Mouse (Mus musculus) embryo, embryonic 9.5 days (tissue): ENCODE measurements around the gene Mpp3.
"Not testable (repeated sequence)": the region's sequence is repeated elsewhere in the genome, so short reads cannot be mapped to it uniquely, and the experiment has no call there.

Experiments used
- DNase-seq: peaks from one replicate; pipeline ENCODE4 v3.0.0-alpha.2; 2017; ENCODE audit errors: extremely low spot score

Mpp3 gene

DNA sequence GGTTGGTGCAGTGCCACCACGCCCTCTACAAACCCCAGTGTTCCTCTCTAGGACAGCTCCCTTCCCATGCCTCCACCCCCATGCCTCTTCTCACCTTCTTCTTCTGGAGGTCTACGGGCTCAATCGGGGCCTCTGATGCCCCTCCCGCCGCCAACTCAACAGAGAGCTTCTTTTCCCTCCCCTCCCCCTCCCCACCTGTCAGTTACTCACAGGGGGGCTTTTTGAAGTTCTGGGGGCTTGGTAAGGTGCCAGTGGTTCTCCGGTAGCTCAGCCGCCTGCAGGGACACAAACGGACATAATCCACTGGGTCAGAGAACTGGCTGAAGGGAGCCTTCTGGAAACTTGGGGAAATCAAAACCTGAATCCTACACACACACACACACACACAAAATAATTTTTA, 16.8 kb downstream of the Mpp3 start:
- no peak for DNase-seq

DNA sequence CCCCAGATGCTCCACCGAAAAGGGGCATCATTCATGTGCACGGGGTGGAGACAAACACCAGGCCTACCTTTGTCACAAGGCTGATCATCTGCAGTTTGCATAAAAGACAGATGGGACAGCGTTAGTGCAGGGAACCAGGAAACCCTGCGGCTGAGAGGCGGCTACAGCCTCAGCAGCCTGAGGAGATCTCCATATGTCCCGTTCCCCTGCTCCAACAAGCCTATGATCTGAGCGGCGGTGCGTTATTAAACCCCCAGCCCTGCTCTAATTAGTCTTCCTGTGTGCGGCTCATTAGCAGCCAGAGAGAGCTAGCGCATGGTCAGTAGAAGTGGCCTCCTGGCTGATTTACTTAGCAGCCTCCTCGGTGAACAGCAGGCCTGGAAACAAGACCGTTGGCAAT, 18.1 kb downstream of the Mpp3 start:
- DNase-seq = no peak

DNA sequence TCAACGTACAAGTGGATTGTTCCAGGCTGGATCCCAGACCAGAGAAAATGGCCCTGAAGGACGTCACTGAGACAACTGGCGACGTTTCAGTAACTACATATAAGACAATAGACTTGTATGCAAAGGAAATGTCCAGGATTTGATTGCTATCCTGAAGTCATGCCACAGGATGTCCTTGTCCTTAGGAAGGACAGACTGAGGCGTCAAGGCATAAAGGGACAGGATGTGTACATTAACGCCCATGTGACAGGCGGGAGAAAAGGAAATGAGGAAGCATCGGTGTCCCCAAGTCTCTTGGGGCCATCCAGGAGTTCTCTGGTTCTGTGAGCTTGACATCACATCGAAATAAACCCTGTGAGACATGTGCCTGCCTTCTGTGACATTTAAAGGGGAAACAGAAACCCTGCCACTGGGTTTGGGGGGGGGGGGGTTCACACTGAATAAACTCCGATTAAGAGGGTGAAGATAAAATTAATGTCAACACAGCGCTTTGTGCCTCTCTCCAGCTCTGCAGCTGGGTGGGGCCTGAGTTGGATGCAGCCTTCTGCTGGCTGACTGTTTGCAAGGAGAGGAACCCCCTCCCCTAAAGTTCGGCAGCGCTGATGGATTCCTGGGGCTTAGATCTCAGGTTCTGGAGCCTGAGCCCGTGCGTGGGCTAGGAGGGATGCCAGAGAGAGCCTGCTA, 19.2 kb downstream of the Mpp3 start:
- DNase-seq = no peak

DNA sequence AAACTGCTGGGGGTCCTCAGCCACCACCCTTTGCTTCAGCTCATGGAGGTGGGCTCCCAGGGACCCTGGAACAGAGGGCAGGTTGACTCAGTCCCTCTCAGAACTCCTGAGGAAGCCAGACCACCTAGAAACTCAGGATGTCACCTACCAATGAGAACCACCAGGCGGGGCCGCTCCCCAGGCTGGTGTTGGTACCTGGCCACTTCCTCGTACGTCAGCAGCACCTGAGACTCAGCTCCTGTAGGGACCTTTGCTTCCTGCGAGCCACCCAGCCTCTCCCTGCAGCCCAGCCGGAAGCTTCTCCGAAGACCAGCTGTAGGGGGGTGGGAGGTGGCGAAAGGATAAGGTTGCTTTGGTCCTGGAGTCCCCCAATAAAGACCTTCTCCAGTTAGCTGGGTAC, 19.9 kb downstream of the Mpp3 start:
- DNase-seq = no peak

DNA sequence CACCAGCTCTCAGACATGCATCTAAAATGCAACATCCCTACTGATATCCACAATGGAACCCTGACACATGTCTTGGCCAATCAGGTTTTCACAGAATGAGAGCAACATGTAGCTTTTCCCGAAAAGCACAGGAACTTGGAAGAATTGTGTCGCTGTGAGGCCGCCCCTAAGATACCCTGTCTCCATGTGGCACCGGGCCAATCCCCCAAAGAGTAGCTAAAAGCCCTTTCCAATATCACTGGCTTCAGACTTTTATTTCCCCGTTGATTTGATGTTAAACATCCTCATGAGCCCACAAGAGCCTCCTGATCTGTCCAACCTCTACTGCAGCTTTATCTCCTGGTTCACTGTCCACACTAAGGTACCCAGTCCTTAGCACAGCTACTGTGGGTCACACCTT, 21.6 kb downstream of the Mpp3 start:
- DNase-seq = no peak

DNA sequence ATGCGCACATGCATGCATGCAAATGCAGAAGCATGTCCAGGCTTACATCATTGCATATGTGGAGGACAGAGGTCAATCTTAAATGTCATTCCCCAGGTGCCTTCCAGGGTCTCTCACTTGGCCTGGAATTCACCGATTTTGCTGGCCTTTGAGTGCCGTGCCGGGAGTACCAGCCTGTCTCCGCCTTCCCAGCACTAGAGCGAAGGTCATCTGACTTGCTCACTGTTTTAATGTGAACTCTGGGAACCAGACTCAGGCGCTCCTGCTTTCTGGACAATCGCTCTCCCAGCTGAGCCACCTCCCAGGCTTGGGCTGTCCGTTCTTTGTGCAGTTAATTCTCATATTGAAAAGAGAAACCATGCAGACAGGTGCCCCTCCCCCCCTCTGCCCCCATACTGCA, 22.0 kb downstream of the Mpp3 start:
- DNase-seq = no peak

DNA sequence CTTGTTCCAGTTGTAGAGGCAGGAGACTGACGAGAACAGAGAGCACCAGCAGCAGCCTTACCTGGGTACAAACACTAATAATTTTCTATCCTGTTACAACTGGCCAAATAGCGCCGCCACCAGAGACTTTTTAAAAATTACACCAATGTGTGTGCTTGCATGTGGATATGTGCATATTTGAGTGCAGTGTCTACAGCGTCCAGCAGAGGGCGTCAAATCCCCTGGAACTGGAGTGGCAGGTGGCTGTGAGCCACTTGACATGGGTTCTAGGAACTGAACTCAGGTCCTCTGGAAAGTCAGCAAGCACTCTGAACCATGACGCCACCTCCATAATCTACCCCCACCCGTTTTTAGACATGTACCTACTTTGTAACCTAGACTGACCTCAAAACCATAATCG, 24.0 kb downstream of the Mpp3 start:
- no peak for DNase-seq

DNA sequence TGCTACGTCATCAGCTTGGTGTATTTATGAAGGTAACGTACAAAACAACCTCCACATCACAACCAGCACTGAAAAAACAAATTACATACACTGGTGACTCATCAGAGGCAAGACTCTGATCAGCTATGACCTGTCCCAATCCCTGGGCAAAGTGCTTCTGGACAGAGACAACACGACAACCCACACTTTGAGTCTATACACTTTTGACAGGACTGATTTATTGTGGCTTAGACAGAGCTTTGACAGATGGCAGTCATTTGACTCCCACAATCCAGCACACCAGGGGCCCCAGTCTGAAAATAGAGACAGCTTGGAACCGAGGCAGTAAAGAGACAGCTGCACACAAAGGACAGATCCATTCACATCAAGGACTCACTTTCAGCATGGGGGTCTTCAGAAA, 28.8 kb downstream of the Mpp3 start:
- no peak for DNase-seq

DNA sequence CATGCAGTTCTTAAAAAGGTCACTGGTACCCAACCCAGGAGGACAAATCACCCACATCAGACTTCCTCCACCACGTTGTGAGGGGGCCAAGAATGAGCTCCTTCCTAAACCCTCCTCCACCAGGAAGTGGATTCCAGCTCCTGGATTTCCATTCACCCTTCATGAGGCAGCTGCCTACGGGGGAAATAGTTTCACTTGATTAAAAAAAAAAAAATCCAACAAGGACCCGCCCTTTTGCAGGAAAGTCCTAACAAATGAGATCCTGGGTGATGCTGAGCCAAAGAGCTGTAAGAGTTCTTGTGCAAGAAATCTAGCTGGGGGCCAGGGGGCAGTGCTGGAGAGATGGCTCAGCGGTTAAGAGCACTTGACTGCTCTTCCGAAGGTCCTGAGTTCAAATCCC, 30.0 kb downstream of the Mpp3 start:
- no peak for DNase-seq

DNA sequence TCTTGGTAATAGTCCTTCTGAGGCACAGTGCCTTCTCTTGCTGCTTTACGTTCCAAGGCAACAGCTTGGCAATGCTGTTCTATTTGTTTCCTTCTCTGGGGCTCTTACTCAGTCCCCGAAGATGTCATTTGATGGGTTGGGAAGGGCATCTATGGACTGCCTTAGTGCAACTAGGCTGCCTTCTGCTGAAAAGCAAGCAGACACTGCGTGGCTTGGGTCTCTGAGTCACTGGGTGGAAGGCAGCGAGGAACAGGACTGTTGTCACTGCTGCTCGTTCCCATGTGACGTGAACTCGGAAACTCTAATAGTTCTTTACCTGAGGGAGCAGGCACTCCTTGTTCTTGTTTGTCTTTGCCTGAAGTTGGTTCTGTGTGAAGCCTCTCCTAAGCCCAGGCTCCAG, 32.3 kb downstream of the Mpp3 start:
- no peak for DNase-seq

DNA sequence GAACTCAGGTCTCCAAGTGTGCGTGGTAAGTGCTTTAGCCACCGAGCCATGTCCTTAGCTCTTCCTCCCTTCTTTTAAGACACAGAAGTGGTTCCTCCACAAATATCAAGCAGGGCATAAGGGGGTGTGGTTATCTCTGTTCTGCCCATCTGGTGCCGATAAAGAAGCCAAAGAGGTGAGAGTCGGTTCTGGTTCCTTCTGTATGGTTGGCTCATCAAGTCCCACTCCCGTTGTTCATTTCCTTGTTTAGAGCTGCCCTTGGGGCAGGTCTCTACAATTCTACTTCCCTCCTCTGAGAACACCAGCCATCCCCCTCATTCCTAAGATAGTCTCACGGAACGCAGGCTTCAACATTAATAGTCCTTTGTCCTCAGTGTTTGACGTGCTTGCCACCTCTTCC, 34.2 kb downstream of the Mpp3 start:
- no peak for DNase-seq

DNA sequence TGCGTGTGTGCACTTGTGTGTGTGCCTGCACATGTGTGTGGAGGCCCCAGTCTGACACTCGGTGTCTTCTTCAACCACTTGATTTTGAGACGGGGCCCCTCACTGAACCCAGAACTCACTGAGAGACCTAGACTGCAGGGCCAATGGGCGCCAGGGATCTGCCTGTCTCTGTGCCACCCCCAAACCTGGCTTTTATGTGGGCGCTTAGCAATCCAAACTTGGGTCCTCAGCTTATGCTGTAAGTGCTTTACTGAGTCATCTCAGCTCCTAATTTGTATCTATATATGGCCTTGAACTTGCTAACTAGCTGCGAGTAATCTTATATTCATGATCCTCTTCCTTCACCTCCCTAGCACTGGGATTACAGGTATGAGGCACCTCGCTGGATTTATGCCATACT, 35.9 kb downstream of the Mpp3 start:
- DNase-seq = no peak

DNA sequence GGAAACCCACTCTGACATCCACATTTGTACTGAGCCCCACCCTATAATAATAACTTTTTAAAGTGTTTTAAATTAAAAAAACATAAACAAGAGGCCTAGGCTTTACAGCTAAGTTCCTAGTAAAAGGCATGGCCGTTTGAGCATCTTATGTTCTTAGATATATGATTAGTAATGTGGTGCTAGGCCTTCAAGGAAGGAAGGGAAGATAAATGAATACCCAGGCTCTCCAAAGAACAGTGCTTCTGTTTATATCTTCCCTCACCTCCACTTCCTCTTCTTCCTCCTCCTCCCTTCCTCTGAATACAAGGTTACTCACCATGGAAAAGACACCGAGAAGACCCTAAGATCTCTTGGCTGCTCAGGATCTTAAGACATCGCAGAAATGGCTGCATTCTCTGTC, 36.4 kb downstream of the Mpp3 start:
- no peak for DNase-seq

DNA sequence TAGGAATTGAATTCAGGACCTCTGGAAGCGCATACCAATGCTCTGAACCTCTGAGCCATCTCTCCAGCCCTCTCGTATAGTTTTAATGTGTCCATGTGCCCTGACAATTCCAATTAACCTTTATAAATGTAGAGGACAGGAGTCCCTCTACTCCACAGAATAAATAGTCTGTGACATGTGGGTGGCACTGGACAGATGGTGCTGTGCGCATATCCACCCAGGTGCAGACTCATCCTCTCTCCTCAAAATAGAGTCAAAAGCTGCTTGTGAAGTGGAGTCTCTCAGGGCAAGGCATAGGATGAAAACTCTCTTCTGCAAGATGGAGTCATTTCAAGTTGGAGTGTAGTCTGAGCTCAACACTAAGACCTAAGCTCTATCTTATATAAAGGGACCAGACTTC, 38.0 kb downstream of the Mpp3 start:
- DNase-seq = no peak

DNA sequence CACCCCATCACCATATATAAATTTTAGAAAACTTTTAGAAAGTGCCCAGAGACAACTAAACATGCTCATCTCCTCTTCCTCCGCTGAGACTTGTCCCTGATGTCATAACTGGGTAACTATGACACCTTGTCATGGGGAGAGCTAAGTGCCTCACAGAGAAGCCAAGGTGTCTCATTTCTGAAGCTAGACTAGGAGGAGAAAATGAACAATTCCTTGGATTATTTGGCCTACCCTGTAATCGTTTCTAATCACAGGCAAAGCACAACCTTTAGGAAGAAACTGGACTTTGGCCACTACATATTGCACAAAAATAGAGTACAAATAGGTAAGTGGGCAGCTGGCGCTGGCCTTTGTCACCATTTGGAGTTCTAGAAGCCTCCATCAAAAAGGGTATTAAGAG, 41.3 kb downstream of the Mpp3 start, which contains the start of gene Dusp3:
TSS of gene Dusp3 (minus strand) at position 101 of the 400 bp plus-strand sequence.
- DNase-seq = no peak

DNA sequence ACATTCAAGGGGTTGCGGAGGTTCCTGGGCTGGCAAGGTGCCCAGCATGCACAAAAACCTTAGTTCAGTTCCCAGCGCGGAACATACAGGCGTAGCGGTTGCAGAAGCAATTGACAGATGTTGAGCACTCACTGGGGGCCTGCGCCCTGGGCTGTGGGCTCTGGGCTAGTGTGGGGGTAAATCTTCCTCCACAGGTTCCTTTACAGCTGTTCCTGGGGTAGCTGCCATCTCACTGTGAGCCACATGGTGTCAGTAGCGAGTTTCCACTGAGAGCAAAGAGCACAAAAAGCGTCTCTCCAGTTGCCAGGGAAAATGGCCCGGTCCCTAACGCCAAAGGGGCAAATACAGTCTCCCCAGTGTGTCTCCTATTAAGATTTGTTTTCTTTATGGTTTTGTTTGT, 42.3 kb downstream of the Mpp3 start:
- peak; percentile 86 for DNase-seq

DNA sequence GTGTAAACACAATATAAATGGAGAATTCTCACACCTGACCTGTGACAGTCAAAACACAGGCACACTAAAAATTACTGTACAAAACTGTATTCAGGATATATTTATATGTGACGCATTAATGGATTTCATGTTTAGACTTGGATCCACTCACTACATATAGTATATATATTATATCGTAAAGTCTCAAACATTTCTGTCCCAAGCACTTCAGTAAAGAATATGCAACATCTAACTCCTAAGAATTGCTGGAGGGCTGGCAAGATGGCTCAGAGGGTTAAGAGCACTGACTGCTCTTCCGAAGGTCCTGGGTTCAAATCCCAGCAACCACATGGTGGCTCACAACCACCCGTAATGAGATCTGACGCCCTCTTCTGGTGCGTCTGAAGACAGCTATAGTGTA, 42.8 kb downstream of the Mpp3 start:
- DNase-seq = not testable (repeated sequence)

DNA sequence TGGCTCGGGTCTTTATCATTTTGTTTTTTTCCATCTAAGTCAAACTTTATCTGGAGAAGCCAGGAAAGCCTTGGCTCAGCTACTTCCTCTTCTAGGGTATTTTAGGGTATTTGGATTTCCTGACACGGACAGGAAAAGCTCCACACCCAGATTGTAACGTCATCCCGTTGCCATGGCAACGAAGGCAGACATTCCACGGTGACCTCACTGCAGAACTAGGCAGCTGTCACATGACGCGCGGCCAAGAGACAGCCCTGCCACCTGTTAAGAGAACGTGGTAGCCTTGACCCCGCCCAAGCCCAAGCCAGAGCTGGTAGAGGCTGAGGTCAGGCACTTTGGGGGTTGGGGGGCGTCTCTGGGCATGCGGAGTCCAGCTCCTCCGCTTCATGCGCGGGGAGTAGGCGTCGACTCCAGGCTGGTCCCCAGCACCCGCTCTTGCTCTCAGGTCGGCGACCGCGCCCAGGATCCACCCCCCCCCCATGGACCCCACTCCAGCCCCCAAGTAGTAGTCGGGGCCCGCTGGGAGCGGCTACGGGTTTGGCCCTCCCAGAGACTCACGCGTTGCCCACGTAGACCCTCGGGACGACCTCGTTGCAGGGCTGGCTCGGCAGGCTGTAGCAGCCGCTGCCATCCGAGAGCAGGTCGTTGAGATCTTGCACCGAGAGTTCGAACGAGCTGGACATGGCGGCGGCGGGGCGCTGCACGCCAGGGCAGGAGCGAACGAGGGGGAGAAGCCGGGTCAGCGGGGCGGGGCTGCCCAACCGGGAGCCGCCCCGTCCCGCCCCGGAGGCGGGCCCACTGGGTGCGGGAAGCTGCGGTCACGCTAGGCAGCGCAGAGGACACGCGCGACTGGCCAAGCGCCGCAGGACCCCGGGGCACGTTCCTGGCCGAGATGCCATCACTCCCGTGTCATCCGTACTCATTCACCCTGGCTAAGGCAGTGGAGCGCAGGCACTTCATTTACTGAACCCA, 43.9 kb downstream of the Mpp3 start, which contains the start of gene Cfap97d1:
TSS of gene Cfap97d1 (plus strand) at position 226 of the 972 bp plus-strand sequence.
- peak; percentile 89 for DNase-seq

DNA sequence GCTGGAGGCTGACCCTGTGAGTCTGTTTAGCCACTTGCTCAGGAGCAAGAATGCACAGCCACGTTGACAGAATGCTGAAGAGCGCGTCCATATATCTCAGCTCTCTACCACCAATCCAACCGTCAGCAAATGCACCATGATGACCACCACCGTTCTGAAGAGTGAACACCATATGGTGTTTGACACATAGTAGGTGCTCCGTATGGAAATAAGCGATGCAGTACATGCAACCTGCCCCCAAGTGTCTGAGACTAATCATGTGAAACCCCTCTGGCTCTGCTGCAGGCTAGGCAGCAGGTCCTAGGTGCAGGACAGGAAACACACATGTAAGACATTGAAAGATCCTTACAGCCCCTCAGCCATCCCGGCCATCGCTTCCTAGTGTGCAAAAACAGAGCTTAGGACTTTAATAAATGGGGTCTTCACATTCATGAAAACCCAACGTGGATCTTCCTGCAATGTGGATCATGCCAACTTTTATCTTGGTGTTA, 44.8 kb downstream of the Mpp3 start:
- DNase-seq = no peak

DNA sequence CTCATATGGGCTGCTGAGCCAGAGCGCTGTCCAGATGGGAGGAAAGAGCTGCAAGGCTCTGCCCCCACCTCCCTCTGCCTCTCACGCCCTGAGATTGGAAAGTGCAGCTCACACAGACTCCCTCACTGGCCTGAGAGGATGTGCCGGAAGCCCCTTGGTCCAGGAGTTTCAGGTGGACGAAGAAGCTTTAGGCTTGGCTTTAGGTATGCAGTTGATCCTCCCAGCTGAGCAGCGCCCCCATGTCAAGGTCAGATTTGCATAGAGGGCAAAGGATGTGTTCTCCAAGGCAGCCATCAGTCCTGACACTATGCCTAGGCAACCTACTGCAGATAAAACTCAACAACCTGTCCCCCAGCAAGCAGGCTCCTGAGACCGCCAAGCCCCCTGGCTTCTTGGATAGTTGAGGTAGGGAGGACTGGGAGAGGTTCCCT, 45.3 kb downstream of the Mpp3 start:
- DNase-seq = no peak

DNA sequence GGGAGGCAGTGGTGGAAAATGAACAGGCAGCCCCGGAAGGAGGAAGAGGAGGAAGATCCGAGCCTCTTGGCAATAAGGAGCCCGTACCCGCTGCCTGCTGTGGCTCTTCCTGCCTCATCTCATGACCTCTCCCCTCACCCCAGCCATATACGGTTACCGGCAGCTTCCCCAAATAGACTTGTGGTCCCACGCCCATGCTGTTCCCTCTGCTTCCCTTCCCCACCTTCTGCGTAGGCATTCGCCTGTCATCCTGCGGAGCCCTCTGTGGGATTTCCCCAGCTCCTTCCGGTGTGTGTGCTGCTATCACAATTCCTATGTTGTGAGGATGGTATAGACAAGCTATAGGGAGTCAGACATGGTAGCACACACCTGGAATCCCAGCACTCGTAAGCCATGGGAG, 46.4 kb downstream of the Mpp3 start:
- no peak for DNase-seq

DNA sequence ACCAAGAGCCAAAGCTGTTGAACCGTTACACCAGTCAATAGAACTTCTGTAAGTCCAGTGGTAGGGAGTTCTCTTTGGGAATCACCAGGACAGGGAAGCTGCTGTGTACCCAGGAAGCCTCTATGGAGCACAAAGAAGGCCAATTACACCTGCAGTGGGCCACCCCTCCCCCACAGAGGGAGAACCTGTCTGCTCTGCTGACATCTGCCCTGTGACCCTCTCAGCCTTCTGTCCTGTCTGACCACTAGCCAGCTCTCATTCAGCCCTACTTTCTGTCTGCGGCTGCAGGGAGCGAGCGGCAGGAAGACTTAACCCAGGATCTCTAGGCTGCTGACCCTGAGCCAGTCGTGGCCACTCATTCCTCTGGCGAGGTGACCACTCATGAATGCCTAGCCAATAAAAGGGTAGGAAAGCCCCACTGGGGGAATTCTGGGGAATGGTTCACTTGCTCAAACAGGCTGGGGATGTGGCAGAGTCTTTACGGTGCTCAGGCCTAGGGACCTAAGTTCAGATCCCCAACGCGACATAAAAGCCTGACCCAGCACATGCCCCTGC, 47.6 kb downstream of the Mpp3 start:
- DNase-seq = no peak

DNA sequence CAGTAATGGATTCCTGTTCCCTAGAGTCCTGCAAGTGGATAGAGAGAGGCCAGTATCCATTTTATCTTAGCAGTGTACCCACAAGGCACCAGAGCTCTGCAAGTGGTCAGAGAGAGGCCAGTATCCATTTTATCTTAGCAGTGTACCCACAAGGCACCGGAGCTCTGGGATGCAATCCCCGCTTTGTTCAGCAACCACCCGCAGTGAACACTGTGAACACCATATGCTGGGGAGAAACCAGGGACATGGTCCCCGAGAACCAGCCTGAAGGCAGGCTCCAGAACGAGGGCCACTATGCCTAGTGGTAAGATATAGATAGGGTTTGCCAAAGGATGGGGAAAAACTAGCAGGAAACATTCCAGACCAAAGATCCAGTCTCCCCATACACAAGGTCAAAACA, 49.1 kb downstream of the Mpp3 start:
- no peak for DNase-seq
